Mouse (Mus musculus) liver, adult 2 months (tissue): ENCODE data around the gene Atxn10.

Experiments used
- CTCF ChIP-seq: fragments of 200-500 bp; IDR thresholded peaks from 2 replicates; pipeline ENCODE4 v1.5.1; 2011; ENCODE audit warnings: low read depth, low read length, control low read depth
- POLR2A ChIP-seq: fragments of 200-500 bp; IDR thresholded peaks from 2 replicates; pipeline ENCODE4 v1.6.1; 2011; ENCODE audit warnings: low read length, control low read depth; ENCODE audit not compliant: insufficient read depth; ENCODE audit errors: extremely low read depth

DNA sequence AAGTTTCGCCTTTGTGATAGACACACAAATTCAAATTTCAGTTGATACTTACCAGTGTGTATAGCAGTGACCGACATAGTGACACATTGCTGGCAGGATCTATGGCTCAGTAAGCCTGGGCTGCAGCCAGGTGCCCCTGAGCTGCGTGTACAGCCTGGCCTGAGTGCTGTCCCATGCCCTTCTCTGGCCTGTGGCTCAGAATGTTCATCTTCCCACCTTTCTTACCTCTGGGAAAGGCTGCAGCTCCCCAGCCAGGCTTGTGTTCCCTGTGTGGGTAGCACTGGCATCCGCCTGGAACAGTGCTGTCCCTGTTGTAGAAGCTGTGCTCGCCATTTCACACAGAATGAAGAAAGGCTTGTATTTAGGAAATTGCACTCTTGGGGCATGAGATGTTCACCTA is 72.7 kb downstream of the Atxn10 start:
- no peak for TF ChIP-seq CTCF
- TF ChIP-seq POLR2A = no peak
